Mouse (Mus musculus) C2C12 (cell line): Measurements from ENCODE around the gene Cdk14.

Experiments used
- CTCF ChIP-seq: IDR thresholded peaks from one replicate; pipeline ENCODE4 v1.5.1; 2011; ENCODE audit not compliant: control insufficient read depth, insufficient read depth, insufficient read length
- MYOD1 ChIP-seq: IDR thresholded peaks from one replicate; pipeline ENCODE4 v1.6.1; 2011; ENCODE audit warnings: low read depth; ENCODE audit not compliant: control insufficient read depth, insufficient read length
- MYOG ChIP-seq: IDR thresholded peaks from one replicate; pipeline ENCODE4 v1.6.1; 2011; ENCODE audit not compliant: control insufficient read depth, insufficient read length; ENCODE audit errors: extremely low read depth

- no peak for TF ChIP-seq CTCF
- TF ChIP-seq MYOG: no peak
- no peak for TF ChIP-seq MYOD1
Measured at GRCm38 (mm10) chr5:5275321-5275720, 144.8 kb downstream of the Cdk14 start.
